ENCODE assay signal across 9 mouse cellular contexts in the genomic region with DNA sequence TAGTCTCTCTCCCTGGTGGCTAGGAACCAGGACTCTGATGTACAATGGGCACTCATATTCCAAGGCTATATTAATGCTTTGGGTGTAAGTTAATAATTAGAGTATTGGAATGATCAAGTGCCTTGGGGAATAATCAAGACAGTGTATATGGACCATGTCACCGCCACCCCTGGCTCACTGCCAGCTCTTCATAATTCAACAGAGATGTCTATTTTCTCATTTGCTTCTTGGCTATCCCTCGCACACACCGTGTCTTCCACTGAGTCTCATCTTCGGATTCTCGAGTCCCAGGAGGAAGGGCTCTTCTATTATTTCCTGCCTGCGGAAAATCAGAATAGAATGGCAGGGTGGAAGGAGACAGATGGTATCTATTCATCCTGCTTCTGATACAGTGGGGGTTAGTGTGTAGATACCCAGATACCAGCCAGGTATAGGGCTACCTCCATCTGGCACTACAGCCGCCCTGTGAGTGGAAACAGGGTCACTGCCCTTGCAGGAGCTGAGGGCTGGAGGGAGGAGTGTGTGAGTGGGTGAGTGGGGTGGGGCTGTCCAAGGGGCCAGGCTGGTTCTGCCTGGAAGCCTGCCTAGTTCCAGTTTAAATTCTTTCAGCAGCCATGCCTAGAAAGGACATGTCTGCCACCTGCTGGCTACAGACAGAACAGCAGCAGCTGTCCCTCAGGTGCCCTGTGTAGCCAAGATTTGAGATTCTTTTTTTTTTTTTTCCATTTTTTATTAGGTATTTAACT. TPM values are rescaled to one million over a fixed set of nuclear protein-coding genes. Genes with fewer than 3 reads are reported as not detected.
A peak's percentile ranks its signal among the peaks of the same experiment; 100 is the strongest.
DNase-seq lines count a peak whose midpoint lies in the region; ATAC-seq and TF ChIP-seq lines count a peak whose summit lies in the region.
"Had no signal": no experiment of that assay in that cellular context is flagged by ENCODE, and none has a peak within 500 bp of the region (broad histone marks: within the 10 kb centered on the region; RNA-seq: fewer than 3 reads in every experiment).

No protein-coding gene starts in this region.

- no peak for TF ChIP-seq POLR2A in cortical plate, adult 2 months (IDR thresholded peaks at IDR 0.05; ENCODE audit: extremely low read depth, insufficient read depth, low read length)

- peak; percentile 19 for DNase-seq in T-cell, adult 2 months (ENCODE audit: low spot score)
- DNase-seq in gastrocnemius, adult 8-10 months (ENCODE audit: low spot score in 2 of 2) = peak; percentile 41 to 55
- peak; percentile 37 for DNase-seq in hindlimb bud, embryonic 11.5 days (ENCODE audit: extremely low spot score, low read depth, low spot score)
- DNase-seq in left cerebral cortex, adult 8-10 months (ENCODE audit: low spot score in 2 of 2) = peak; percentile 35 to 70
- peak; percentile 86 for DNase-seq in right cerebral cortex, postnatal 14 days
- peak; percentile 52 to 82 for DNase-seq in urinary bladder, postnatal 4 days (ENCODE audit: low spot score in 2 of 2)

- ATAC-seq in megakaryocyte progenitor cell, adult 5-6 weeks (replicated peaks; ENCODE audit: poor library complexity) = peak; percentile 89

- no peak overlapping the region for H3K27ac ChIP-seq in cortical plate, adult 2 months (ENCODE audit: insufficient read depth, low read length)

- H3K4me1 ChIP-seq in cortical plate, adult 2 months (ENCODE audit: control insufficient read depth, insufficient read depth, low read length) = no peaks in the 10 kb centered on the region

- TF ChIP-seq CTCF in cortical plate, adult 2 months (IDR thresholded peaks at IDR 0.05; ENCODE audit: extremely low read depth, insufficient read depth, low read length) = peak; percentile 78

- H3K4me3 ChIP-seq in cortical plate, adult 2 months (ENCODE audit: insufficient read depth, low read length) = no peak overlapping the region
- H3K4me3 ChIP-seq: myocyte had no signal

RNA-seq across cellular contexts. Expression of a gene that starts 7.9 kb away (rescaled TPM):
- not detected in 2 replicates for polyA plus RNA-seq in cortical plate, adult 2 months (2012; rRNA removed)
- under 1 TPM in 1 of 4 experiments, not detected in 3; 0.16 TPM for total RNA-seq in gastrocnemius, adult 8-10 months (2022)
- total RNA-seq in left cerebral cortex, adult 8-10 months (2022) = not detected
- not detected in 2 replicates for total RNA-seq in megakaryocyte progenitor cell, adult 5-6 weeks (2015)
- total RNA-seq in megakaryocyte progenitor cell, adult 5-6 weeks (2017) = not detected in 2 replicates

Comparison
In these comparisons a context has a peak if more than half of its experiments do, and no peak if none do; other contexts are left out.
1. DNase-seq: peak in every context shown above with its lines; median percentile 86 in right cerebral cortex, postnatal 14 days; 67 in urinary bladder, postnatal 4 days; 52 in left cerebral cortex, adult 8-10 months; 48 in gastrocnemius, adult 8-10 months; 37 in hindlimb bud, embryonic 11.5 days; 19 in T-cell, adult 2 months.